Mouse (Mus musculus): Measurements from ENCODE around the gene Xab2. TPM values are rescaled to one million over a fixed set of nuclear protein-coding genes. Genes with fewer than 3 reads are reported as not detected.

Xab2 gene
- polyA plus RNA-seq (2014; fragmentation: Illumina TruSeq; extraction: RNeasy Lipid Tissue Mini Kit (QIAGEN cat#74804); ENCODE audit: low read depth, low replicate concordance), result 0.58 TPM

DNA sequence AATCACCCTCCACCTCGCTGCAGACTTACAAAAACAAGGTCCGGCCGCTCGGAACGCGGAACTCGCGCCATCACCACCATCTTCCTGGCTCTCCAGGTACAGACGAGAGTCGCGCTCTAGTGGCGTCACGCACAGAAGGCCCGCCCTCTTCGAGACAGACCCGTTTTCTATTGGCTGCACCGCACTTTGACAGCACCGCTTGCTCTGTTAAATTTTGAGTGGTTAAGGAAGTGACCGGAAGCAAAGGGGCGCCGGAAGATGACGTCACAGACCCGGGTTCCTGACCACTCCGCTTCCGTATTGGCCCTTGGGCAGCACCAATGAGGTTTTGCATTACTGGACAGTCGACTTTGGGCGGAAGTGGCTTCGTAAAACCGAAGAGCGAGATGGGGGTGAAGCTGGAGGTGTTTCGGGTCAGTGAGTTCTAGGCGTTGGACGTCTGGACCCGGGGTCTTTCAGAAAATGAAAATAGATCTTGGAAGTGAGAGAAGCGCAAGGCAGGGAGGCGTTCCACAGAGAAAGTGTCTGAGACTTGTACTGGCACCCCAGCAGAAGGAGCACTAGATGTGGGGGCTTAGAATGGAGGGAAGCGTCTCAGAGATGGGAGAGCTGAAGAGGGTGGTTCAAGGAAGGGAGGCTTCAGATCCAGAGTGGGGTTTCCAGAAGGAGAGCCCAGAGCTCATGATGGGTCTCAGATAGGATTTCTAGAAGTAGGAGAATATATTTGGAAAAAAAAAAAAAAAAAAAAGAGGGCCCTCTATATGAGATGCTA, at the start of gene Xab2, which contains the start of gene Pet100:
TSS of gene Xab2 (minus strand) at position 118 of the 772 bp plus-strand sequence.
TSS of gene Pet100 (plus strand) at position 350 of the 772 bp plus-strand sequence.

DNA sequence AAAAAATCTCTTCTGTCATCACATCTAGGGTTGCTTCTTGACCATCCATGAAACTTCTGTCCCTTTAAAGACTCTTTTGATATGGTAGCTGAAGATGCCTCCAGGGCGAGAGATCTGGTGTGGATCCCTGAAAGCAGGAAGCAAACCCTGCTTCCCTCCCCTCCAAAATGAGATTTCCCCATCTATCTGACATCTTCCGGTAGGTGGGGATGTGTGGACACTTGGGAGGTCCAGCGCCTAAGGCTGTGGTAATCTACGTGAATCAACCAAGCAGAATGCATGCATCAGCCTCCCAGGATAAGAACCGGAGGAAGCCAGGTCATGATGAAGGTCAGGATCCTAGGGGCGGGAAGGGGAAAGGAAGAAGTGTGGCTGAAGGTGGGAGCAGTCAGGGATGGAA, 44.4 kb upstream of the Xab2 start, which contains the start of gene Mcemp1:
TSS of gene Mcemp1 (plus strand) at position 248 of the 400 bp plus-strand sequence.

DNA sequence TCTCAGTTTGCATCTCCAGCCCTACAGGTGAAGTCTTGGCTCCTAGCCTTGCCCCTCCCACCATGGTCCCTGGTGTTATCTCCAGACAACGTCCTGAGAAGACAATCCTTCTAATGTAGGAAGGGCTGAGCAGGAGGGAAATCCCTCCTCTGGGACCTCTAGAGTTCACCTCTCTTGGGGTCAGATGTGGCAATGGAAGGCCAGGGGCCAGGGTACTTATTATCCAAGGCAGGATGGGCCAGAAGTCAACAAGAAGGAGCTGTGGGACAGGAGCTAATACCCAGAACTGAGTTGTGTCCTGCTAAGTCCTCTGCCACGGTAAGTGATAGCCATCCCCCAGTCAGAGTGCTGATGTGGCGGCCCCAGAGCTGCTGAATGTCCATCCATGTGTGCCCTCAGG, 34.4 kb upstream of the Xab2 start, which contains the start of gene Retn:
TSS of gene Retn (plus strand) at position 245 of the 400 bp plus-strand sequence.

DNA sequence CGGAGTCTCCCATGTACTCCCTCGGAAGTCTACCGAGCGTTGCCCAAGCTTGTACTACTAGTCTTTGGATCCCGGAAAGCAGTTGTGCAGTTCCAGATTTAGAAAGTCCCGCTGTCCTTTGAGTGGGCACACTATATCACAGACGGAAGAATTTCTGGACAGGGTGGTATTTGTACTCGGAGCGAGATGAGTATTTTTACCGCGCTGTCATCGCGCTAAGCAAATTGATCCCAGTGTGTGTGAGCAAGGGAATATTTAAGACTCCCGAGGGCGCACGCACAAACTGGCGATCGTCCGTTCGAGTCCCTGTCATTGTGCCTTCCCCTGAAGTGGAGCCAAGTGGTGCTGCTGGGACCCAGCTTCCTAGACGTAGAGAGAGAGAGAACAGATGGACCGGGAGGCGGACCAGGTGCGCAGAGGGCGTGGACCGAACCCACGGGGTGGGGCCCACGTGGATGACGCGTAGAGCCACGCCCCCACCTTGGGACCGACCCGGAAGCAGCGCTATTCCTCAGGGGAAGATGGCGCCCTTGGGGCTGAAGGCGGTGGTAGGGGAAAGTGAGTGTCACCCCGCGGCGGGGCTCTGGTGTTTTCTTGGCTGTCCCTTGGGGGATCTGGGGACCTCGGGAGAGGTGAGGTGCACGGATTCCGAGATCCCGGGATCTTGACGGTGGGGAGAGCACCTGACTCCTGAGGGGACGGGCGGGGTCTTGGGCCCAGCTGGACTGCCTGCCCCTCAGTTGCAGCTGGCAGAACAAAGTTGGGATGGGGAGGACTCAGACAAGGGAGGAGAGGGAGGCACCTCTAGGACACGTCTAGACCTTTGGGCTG, 9.7 kb upstream of the Xab2 start, which contains the start of gene Stxbp2:
TSS of gene Stxbp2 (plus strand) at position 309 of the 831 bp plus-strand sequence.

DNA sequence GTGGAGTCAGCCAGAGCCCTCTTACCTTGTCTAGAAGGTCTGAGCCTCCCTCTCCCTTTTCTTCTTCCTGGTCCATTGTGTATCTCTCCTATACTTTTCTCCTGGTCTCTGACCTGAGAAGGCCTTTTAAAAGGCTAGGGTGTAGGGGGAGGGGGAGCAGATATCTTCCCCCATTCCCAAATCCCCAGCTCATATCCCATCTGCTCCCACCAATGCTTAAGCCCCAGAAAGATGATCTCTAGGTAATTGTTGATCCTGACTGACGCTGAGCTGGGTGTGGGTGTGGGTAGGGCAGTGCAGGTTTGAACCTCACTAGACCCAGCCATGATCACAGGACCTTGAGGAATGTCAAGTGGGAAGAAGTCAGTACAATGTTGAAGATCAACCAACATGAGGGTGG, 4.3 kb upstream of the Xab2 start, which contains the start of gene Pcp2:
TSS of gene Pcp2 (minus strand) at position 101 of the 400 bp plus-strand sequence.

DNA sequence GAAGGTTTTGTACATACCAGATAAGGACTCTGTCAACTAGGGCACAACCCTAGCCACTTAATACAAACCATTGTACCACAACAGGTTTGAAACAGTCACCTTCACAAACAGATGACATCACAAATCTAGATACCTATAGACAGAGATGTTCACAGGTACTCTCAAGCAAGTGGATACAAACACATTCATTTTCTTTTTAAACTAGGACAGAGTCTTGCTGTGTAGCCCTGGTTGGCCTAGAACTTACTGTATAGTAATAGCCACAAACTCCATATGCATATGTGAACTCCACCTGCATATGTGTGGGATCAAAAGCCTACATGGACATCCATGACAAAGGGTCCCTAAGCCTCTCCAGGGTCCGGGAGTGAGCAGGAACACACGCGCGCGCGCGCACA, 34.1 kb downstream of the Xab2 start, which contains the start of gene Camsap3:
TSS of gene Camsap3 (plus strand) at position 301 of the 398 bp plus-strand sequence.

DNA sequence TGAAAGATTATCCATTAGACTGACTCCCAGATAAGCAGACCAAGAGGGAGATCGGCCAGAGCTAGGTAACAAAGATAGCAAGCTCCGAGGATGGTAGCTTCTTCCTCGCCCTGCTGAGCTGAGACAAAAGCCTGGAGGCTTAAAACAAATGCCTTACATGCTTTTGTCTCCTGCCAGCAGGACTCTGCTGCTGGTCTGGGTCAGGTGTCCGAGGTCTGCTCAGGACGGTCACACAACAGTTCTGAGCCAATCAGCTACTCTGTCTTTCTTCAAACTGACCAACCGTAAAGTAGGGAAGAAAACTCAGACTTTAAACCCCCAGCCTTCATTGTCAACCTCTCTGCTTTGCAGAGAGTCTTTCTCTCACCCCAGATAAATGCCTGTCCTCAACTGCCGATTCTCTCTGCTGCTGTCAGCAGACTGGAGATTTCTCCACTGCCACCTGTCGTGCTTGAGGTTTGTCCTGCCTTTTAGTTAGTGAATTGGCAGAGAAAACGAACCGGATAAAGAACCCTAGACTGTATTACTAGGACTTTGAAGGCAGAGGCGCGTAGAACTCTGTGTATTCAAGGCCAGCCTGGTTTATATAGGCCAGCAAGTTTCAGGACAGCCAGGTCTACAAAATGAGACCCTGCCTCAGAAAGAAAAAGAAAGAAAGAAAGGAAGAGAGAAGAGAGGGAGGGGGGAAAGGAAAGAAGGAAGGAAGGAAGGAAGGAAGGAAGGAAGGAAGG, 53.3 kb downstream of the Xab2 start, which contains the start of gene C330021F23Rik:
TSS of gene C330021F23Rik (plus strand) at position 350 of the 731 bp plus-strand sequence.

Other genes with a start within 250 kb of the Xab2 start
- gene Arhgef18, start 228.3 kb downstream of the Xab2 start, polyA plus RNA-seq (2014; fragmentation: Illumina TruSeq; extraction: RNeasy Lipid Tissue Mini Kit (QIAGEN cat#74804); ENCODE audit: low read depth, low replicate concordance), result 4.3 TPM
- 5.9 TPM for gene Pex11g, start 153.6 kb downstream of the Xab2 start, polyA plus RNA-seq (2014; fragmentation: Illumina TruSeq; extraction: RNeasy Lipid Tissue Mini Kit (QIAGEN cat#74804); ENCODE audit: low read depth, low replicate concordance)
- not detected for gene Tex45, start 150.5 kb downstream of the Xab2 start, polyA plus RNA-seq (2014; fragmentation: Illumina TruSeq; extraction: RNeasy Lipid Tissue Mini Kit (QIAGEN cat#74804); ENCODE audit: low read depth, low replicate concordance)
- gene Zfp358, start 128.2 kb downstream of the Xab2 start, polyA plus RNA-seq (2014; fragmentation: Illumina TruSeq; extraction: RNeasy Lipid Tissue Mini Kit (QIAGEN cat#74804); ENCODE audit: low read depth, low replicate concordance), result 2.8 TPM
- gene Mcoln1, start 120.9 kb downstream of the Xab2 start, polyA plus RNA-seq (2014; fragmentation: Illumina TruSeq; extraction: RNeasy Lipid Tissue Mini Kit (QIAGEN cat#74804); ENCODE audit: low read depth, low replicate concordance), result 12.2 TPM
- 7.7 TPM for gene Pnpla6, start 105.9 kb downstream of the Xab2 start, polyA plus RNA-seq (2014; fragmentation: Illumina TruSeq; extraction: RNeasy Lipid Tissue Mini Kit (QIAGEN cat#74804); ENCODE audit: low read depth, low replicate concordance)
- 2.6 TPM for gene C330021F23Rik, start 53.3 kb downstream of the Xab2 start, polyA plus RNA-seq (2014; fragmentation: Illumina TruSeq; extraction: RNeasy Lipid Tissue Mini Kit (QIAGEN cat#74804); ENCODE audit: low read depth, low replicate concordance)
- gene Camsap3, start 34.0 kb downstream of the Xab2 start, polyA plus RNA-seq (2014; fragmentation: Illumina TruSeq; extraction: RNeasy Lipid Tissue Mini Kit (QIAGEN cat#74804); ENCODE audit: low read depth, low replicate concordance), result 1.3 TPM
- 26.2 TPM for gene Pet100, start 232 bp upstream of the Xab2 start, polyA plus RNA-seq (2014; fragmentation: Illumina TruSeq; extraction: RNeasy Lipid Tissue Mini Kit (QIAGEN cat#74804); ENCODE audit: low read depth, low replicate concordance)
- gene Pcp2, start 4.2 kb upstream of the Xab2 start, polyA plus RNA-seq (2014; fragmentation: Illumina TruSeq; extraction: RNeasy Lipid Tissue Mini Kit (QIAGEN cat#74804); ENCODE audit: low read depth, low replicate concordance), result not detected
- 13.2 TPM for gene Stxbp2, start 9.6 kb upstream of the Xab2 start, polyA plus RNA-seq (2014; fragmentation: Illumina TruSeq; extraction: RNeasy Lipid Tissue Mini Kit (QIAGEN cat#74804); ENCODE audit: low read depth, low replicate concordance)
- 0.50 TPM for gene Retn, start 34.5 kb upstream of the Xab2 start, polyA plus RNA-seq (2014; fragmentation: Illumina TruSeq; extraction: RNeasy Lipid Tissue Mini Kit (QIAGEN cat#74804); ENCODE audit: low read depth, low replicate concordance)
- not detected for gene Mcemp1, start 44.4 kb upstream of the Xab2 start, polyA plus RNA-seq (2014; fragmentation: Illumina TruSeq; extraction: RNeasy Lipid Tissue Mini Kit (QIAGEN cat#74804); ENCODE audit: low read depth, low replicate concordance)
- not detected for gene Fcor, start 51.0 kb upstream of the Xab2 start, polyA plus RNA-seq (2014; fragmentation: Illumina TruSeq; extraction: RNeasy Lipid Tissue Mini Kit (QIAGEN cat#74804); ENCODE audit: low read depth, low replicate concordance)
- gene Trappc5, start 55.0 kb upstream of the Xab2 start, polyA plus RNA-seq (2014; fragmentation: Illumina TruSeq; extraction: RNeasy Lipid Tissue Mini Kit (QIAGEN cat#74804); ENCODE audit: low read depth, low replicate concordance), result 3.7 TPM
- gene Fcer2a, start 72.9 kb upstream of the Xab2 start, polyA plus RNA-seq (2014; fragmentation: Illumina TruSeq; extraction: RNeasy Lipid Tissue Mini Kit (QIAGEN cat#74804); ENCODE audit: low read depth, low replicate concordance), result 0.42 TPM
- gene Clec4g, start 99.3 kb upstream of the Xab2 start, polyA plus RNA-seq (2014; fragmentation: Illumina TruSeq; extraction: RNeasy Lipid Tissue Mini Kit (QIAGEN cat#74804); ENCODE audit: low read depth, low replicate concordance), result 35.9 TPM
- 0.72 TPM for gene Cd209a, start 127.7 kb upstream of the Xab2 start, polyA plus RNA-seq (2014; fragmentation: Illumina TruSeq; extraction: RNeasy Lipid Tissue Mini Kit (QIAGEN cat#74804); ENCODE audit: low read depth, low replicate concordance)
- not detected for gene Cd209e, start 233.0 kb upstream of the Xab2 start, polyA plus RNA-seq (2014; fragmentation: Illumina TruSeq; extraction: RNeasy Lipid Tissue Mini Kit (QIAGEN cat#74804); ENCODE audit: low read depth, low replicate concordance)